ENCODE assay signal across 15 mouse cellular contexts in the genomic region with DNA sequence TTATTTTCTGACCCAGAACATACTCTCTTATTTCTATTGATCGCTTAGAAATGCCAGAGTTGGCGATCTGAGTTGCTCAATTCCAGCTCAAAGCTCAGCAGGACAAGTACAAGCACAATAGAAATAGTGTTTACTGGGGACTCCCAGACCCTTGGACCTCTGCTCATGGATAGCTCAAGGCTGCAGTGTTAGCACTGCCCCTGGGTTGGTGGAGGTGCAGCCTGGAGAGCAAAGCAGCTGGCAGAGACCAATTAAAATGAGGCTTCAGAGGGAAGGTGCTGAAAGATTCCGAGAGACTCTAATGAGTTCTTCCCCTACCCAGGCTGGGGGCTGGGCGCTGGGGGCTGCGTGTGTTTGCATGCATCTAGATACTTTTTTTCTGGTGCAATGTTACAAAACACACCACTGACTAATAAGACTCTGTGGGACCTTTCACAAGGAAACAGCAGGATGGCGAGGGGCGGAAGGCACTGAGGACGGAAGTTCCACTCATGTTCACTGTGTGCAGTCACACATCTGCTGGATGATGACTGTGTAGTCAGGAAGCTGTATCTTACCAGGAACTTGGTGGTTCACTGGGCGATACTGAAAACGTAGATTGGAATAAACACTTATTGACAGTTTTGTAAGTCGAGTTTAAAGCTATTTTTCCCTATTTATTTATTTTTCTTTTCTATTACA.
DNase-seq lines count a peak whose midpoint lies in the region; ATAC-seq and TF ChIP-seq lines count a peak whose summit lies in the region.
"Had no signal": no experiment of that assay in that cellular context is flagged by ENCODE, and none has a peak within 500 bp of the region (broad histone marks: within the 10 kb centered on the region; RNA-seq: fewer than 3 reads in every experiment).

No protein-coding gene starts in this region.

- H3K4me1 ChIP-seq in liver, embryonic 14.5 days (replicated peaks; ENCODE audit: control insufficient read depth in 2 of 2, insufficient read depth in 2 of 2, low read length in 1 of 2) = peaks cover 0 to 13% of the 10 kb centered on the region in 2 experiments; a peak in 2 of 4 replicates

- 30% methylated on average over 11 of the region's 11 CpGs for WGBS in liver, embryonic 14.5 days (ENCODE audit: insufficient replicate concordance)

- DNase-seq in embryo, embryonic 10 days (ENCODE audit: low spot score) = peak; percentile 31
- no peak for DNase-seq in embryo, embryonic 9.5 days (ENCODE audit: extremely low spot score)
- peak; percentile 6 for DNase-seq in thymus, postnatal 25 days
- DNase-seq in thymus, postnatal 14 days = no peak
- peak in 1 of 3 experiments; percentile 7 for DNase-seq in liver, embryonic 14.5 days (ENCODE audit: low read depth in 3 of 3, low spot score in 3 of 3)
- peak; percentile 74 for DNase-seq in retina, postnatal 1 day
- no peak for DNase-seq in ovary, adult 18-20 months (ENCODE audit: low spot score)
- DNase-seq in cerebellum, adult 9-10 months = no peak
- DNase-seq: cerebellum, adult 11 months; heart, postnatal 14 days; kidney, adult 8-10 months; lung, postnatal 10 days had no signal

- H3K27me3 ChIP-seq in liver, embryonic 14.5 days (ENCODE audit: control insufficient read depth, insufficient read depth, low read length) = no peaks in the 10 kb centered on the region
- H3K27me3 ChIP-seq: embryonic facial prominence, embryonic 13.5 days; neural tube, embryonic 12.5 days had no signal

- H3K9me3 ChIP-seq in liver, embryonic 14.5 days (ENCODE audit: control insufficient read depth, low read length) = no peaks in the 10 kb centered on the region
- H3K9me3 ChIP-seq: embryonic facial prominence, embryonic 13.5 days; neural tube, embryonic 12.5 days had no signal

- no peak for TF ChIP-seq EP300 in liver, embryonic 14.5 days (IDR thresholded peaks at IDR 0.05; ENCODE audit: low read depth)

- no peak overlapping the region for H3K4me2 ChIP-seq in liver, embryonic 14.5 days (ENCODE audit: low read depth)
- H3K4me2 ChIP-seq: embryonic facial prominence, embryonic 13.5 days; neural tube, embryonic 12.5 days had no signal

- H3K36me3 ChIP-seq in liver, embryonic 14.5 days (replicated peaks; ENCODE audit: control insufficient read depth, insufficient read depth, low read depth) = no peaks in the 10 kb centered on the region
- H3K36me3 ChIP-seq: embryonic facial prominence, embryonic 13.5 days; G1E; neural tube, embryonic 12.5 days had no signal

- H3K4me3 ChIP-seq in liver, embryonic 14.5 days (ENCODE audit: insufficient read depth in 1 of 2, low read depth in 2 of 2, low read length in 2 of 2) = no peak overlapping the region
- H3K4me3 ChIP-seq: embryonic facial prominence, embryonic 13.5 days; neural tube, embryonic 12.5 days had no signal

- no peak overlapping the region for H3K27ac ChIP-seq in liver, embryonic 14.5 days
- H3K27ac ChIP-seq: embryonic facial prominence, embryonic 13.5 days; neural tube, embryonic 12.5 days had no signal

- ATAC-seq in liver, embryonic 14.5 days (ENCODE audit: insufficient read depth) = peak; percentile 61; the same call in 1 of the 2 replicates

- TF ChIP-seq CTCF in liver, embryonic 14.5 days (IDR thresholded peaks at IDR 0.05; ENCODE audit: low read depth) = no peak

- H3K9ac ChIP-seq in liver, embryonic 14.5 days (replicated peaks) = no peak overlapping the region
- H3K9ac ChIP-seq: embryonic facial prominence, embryonic 13.5 days; neural tube, embryonic 12.5 days had no signal

Comparison
In these comparisons a context has a peak if more than half of its experiments do, and no peak if none do; other contexts are left out.
1. DNase-seq: peak in embryo, embryonic 10 days (single experiment), thymus, postnatal 25 days (single experiment) and retina, postnatal 1 day (single experiment); none in embryo, embryonic 9.5 days (single experiment), thymus, postnatal 14 days (single experiment), ovary, adult 18-20 months (single experiment) and cerebellum, adult 9-10 months (single experiment).